Mouse (Mus musculus) stomach, postnatal 0 days (tissue): ENCODE results near the gene Tfr2. TPM values are rescaled to one million over a fixed set of nuclear protein-coding genes. Genes with fewer than 3 reads are reported as not detected.
A peak's percentile ranks its signal among the peaks of the same experiment; 100 is the strongest.

Source experiments
- ATAC-seq: fragments of 200-750 bp; cut with Nextera tagmentation; 2 replicates; pipeline ENCODE4 v1.8.0; 2017; ENCODE audit not compliant: low FRiP score, low TSS enrichment
- DNase-seq: peaks from one replicate; pipeline ENCODE4 v3.0.0-alpha.2; 2016; ENCODE audit warnings: low spot score
- H3K27ac ChIP-seq: fragments of 300-500 bp; sonication (generic); replicated peaks from 2 replicates; pipeline ENCODE4 v1.5.1; 2014; ENCODE audit warnings: mild to moderate bottlenecking, control low read depth
- H3K27me3 ChIP-seq: fragments of 300-500 bp; sonication (generic); 2 replicates; pipeline ENCODE4 v1.6.1; 2014; ENCODE audit warnings: low read length; ENCODE audit not compliant: control insufficient read depth, insufficient read depth
- H3K36me3 ChIP-seq: fragments of 300-500 bp; sonication (generic); 2 replicates; pipeline ENCODE4 v1.6.1; 2014; ENCODE audit warnings: low read length, mixed read lengths; ENCODE audit not compliant: control insufficient read depth, insufficient read depth
- H3K4me1 ChIP-seq: fragments of 300-500 bp; sonication (generic); replicated peaks from 2 replicates; pipeline ENCODE4 v1.6.1; 2014; ENCODE audit warnings: antibody characterized with exemption; ENCODE audit not compliant: control insufficient read depth, insufficient read depth
- H3K4me2 ChIP-seq: fragments of 300-500 bp; sonication (generic); replicated peaks from 2 replicates; pipeline ENCODE4 v1.6.1; 2014; ENCODE audit warnings: low read depth, mild to moderate bottlenecking, control low read depth, moderate library complexity
- H3K4me3 ChIP-seq: fragments of 300-500 bp; sonication (generic); 2 replicates; pipeline ENCODE4 v1.5.1; 2014; ENCODE audit warnings: low read depth, low read length, control low read depth
- H3K9ac ChIP-seq: fragments of 300-500 bp; sonication (generic); 2 replicates; pipeline ENCODE4 v1.6.1; 2014; ENCODE audit warnings: mild to moderate bottlenecking, low read length, control low read depth, mixed read lengths
- H3K9me3 ChIP-seq: fragments of 300-500 bp; sonication (generic); 2 replicates; pipeline ENCODE4 v1.6.1; 2016; ENCODE audit warnings: low read length; ENCODE audit not compliant: control insufficient read depth
- CTCF ChIP-seq: IDR thresholded peaks from 2 replicates; pipeline ENCODE4 v1.5.1; 2016; ENCODE audit warnings: antibody characterized with exemption, low read depth, mild to moderate bottlenecking, moderate library complexity
- EP300 ChIP-seq: optimal IDR thresholded peaks from 2 replicates; pipeline ENCODE3; 2016; ENCODE audit warnings: antibody characterized with exemption
- WGBS: fragments of 180-500 bp; shearing (Covaris S2); extraction: QIAGEN DNeasy Blood & Tissue Kit; methylation state at CpG from one replicate; pipeline ENCODE4 v1.1.7; 2014; 5-methylcytosine and 5-hydroxymethylcytosine counted together
- polyA plus RNA-seq: library from polyadenylated mRNA; unstranded; fragments of >200 nt; fragmentation: Nextera tagmentation; extraction: Ambion mirVana; gene quantifications from 2 replicates; pipeline ENCODE4 v1.2.1, GENCODE M21; 2015

Gene Tfr2
- polyA plus RNA-seq, 1 experiment from 2014 or later: 1.2 TPM

- H3K4me3 ChIP-seq: no peak overlapping the region
- no peaks in the 10 kb centered on the region for H3K36me3 ChIP-seq
- no peak for ATAC-seq
- no peak overlapping the region for H3K27ac ChIP-seq
- WGBS: 93% methylated on average over 6 of the region's 6 CpGs
- TF ChIP-seq CTCF (no peak), EP300 (no peak)
- no peaks in the 10 kb centered on the region for H3K9me3 ChIP-seq
- H3K27me3 ChIP-seq: no peaks in the 10 kb centered on the region
- DNase-seq: no peak
- H3K9ac ChIP-seq: no peak overlapping the region
- no peak overlapping the region for H3K4me2 ChIP-seq
- peaks cover 7% of the 10 kb centered on the region for H3K4me1 ChIP-seq
These were observed 28.0 kb downstream of the Tfr2 start for GRCm38 (mm10) chr5:137597625-137598024.

GRCm38 (mm10) chr5:137598100-137598826, 28.6 kb downstream of the Tfr2 start:
- TF ChIP-seq EP300 (no peak), CTCF (no peak)
- Histone ChIP-seq H3K4me3 (no peak overlapping the region), H3K9ac (no peak overlapping the region), H3K4me2 (no peak overlapping the region), H3K36me3 (no peaks in the 10 kb centered on the region), H3K27me3 (no peaks in the 10 kb centered on the region), H3K4me1 (peaks cover 7% of the 10 kb centered on the region), H3K27ac (no peak overlapping the region), H3K9me3 (no peaks in the 10 kb centered on the region)
- 78% methylated on average over 2 of the region's 2 CpGs for whole genome bisulfite sequencing
- ATAC-seq (no peak), DNase-seq (no peak)

GRCm38 (mm10) chr5:137599600-137599999, 30.0 kb downstream of the Tfr2 start:
- H3K4me1 ChIP-seq: peaks cover 7% of the 10 kb centered on the region
- 64% methylated on average over 9 of the region's 9 CpGs for WGBS
- H3K27me3 ChIP-seq: no peaks in the 10 kb centered on the region
- no peaks in the 10 kb centered on the region for H3K9me3 ChIP-seq
- peak overlapping the region; percentile 91 for H3K4me2 ChIP-seq
- H3K36me3 ChIP-seq: no peaks in the 10 kb centered on the region
- DNase-seq (no peak), ATAC-seq (no peak)
- peak overlapping the region; percentile 74 for H3K4me3 ChIP-seq
- H3K9ac ChIP-seq: peak overlapping the region; percentile 84
- TF ChIP-seq CTCF (no peak), EP300 (no peak)
- peak overlapping the region; percentile 50; the same call in 1 of the 2 replicates for H3K27ac ChIP-seq

GRCm38 (mm10) chr5:137600281-137600618, 30.6 kb downstream of the Tfr2 start:
- Histone ChIP-seq H3K4me1 (peaks cover 7% of the 10 kb centered on the region), H3K9me3 (no peaks in the 10 kb centered on the region), H3K4me3 (peak overlapping the region; percentile 74), H3K9ac (peak overlapping the region; percentile 84), H3K4me2 (peak overlapping the region; percentile 91), H3K36me3 (no peaks in the 10 kb centered on the region), H3K27me3 (no peaks in the 10 kb centered on the region), H3K27ac (peak overlapping the region; percentile 50)
- TF ChIP-seq EP300: no peak
- TF ChIP-seq CTCF: peak; percentile 8; the same call in 1 of the 2 replicates
- WGBS: under 1% methylated on average over 19 of the region's 19 CpGs
- ATAC-seq (peak; percentile 1; the same call in 1 of the 2 replicates), DNase-seq (no peak)

- TF ChIP-seq CTCF (peak; percentile 0; the same call in 1 of the 2 replicates), EP300 (peak; percentile 84)
- no peaks in the 10 kb centered on the region for H3K36me3 ChIP-seq
- ATAC-seq: peak; percentile 95
- under 1% methylated on average over 41 of the region's 41 CpGs for WGBS
- peak within 1 kb of the TSS; percentile 74 for H3K4me3 ChIP-seq
- H3K27ac ChIP-seq: peak within 1 kb of the TSS; percentile 88
- peaks cover 7% of the 10 kb centered on the region for H3K4me1 ChIP-seq
- H3K9ac ChIP-seq: peak within 1 kb of the TSS; percentile 84
- H3K9me3 ChIP-seq: no peaks in the 10 kb centered on the region
- no peaks in the 10 kb centered on the region for H3K27me3 ChIP-seq
- DNase-seq: peak; percentile 96
- peak within 1 kb of the TSS; percentile 91 for H3K4me2 ChIP-seq
These were observed 31.2 kb downstream of the Tfr2 start, which contains the start of gene Mospd3 for GRCm38 (mm10) chr5:137600619-137601364. Gene Mospd3 (minus strand): TSS chr5:137601058.

- Histone ChIP-seq H3K4me2 (peak overlapping the region; percentile 58), H3K4me1 (peaks cover 7% of the 10 kb centered on the region), H3K27ac (peak overlapping the region; percentile 88), H3K9ac (peak overlapping the region; percentile 59), H3K36me3 (no peaks in the 10 kb centered on the region), H3K27me3 (no peaks in the 10 kb centered on the region), H3K4me3 (peak overlapping the region; percentile 74), H3K9me3 (no peaks in the 10 kb centered on the region)
- TF ChIP-seq EP300 (no peak), CTCF (no peak)
- no peak for ATAC-seq
- peak; percentile 57 for DNase-seq
- WGBS: under 1% methylated on average over 22 of the region's 22 CpGs
These were observed 31.7 kb downstream of the Tfr2 start for GRCm38 (mm10) chr5:137601365-137601729.
